In the genomic region with DNA sequence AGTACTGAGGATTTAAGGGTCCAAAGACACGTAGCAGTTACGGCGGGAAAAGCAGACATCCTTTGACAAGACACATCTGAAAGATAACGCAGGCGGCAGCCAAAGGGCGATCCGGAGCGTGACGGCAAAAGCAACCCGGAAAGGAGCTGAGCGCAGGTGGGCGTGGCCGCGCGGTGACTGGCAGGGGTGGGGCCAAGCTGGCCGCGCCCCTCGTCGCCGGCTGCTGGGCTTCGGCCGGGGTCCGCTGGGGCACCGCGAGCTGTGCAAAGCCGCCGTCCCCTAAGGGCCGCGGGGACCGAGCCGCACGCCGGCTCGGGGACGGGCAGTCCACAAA, we compare ENCODE assay signal across 8 mouse cellular contexts. TPM values are rescaled to one million over a fixed set of nuclear protein-coding genes. Genes with fewer than 3 reads are reported as not detected.
DNase-seq lines count a peak whose midpoint lies in the region; ATAC-seq and TF ChIP-seq lines count a peak whose summit lies in the region.

A gene (plus strand): TSS at position 179 of the 334 bp plus-strand sequence.

- peak; percentile 90 for DNase-seq in CH12.LX (ENCODE audit: extremely low read depth)
- peak; percentile 90 for DNase-seq in c-Kit-positive CD71-positive TER-119-positive erythroid progenitor cells, embryonic 14.5 days (ENCODE audit: low spot score)
- peak; percentile 88 for DNase-seq in heart, postnatal 0 days (ENCODE audit: low spot score)
- peak; percentile 94 to 95 for DNase-seq in kidney, postnatal 4 days
- DNase-seq in neural tube, embryonic 11.5 days (ENCODE audit: low spot score) = peak; percentile 89

- peak within 1 kb of the TSS; percentile 98 for H3K4me2 ChIP-seq in CH12.LX (ENCODE audit: insufficient read depth, low read depth, poor library complexity, severe bottlenecking)
- H3K4me2 ChIP-seq in forebrain, embryonic 13.5 days = peak within 1 kb of the TSS; percentile 87
- H3K4me2 ChIP-seq in heart, postnatal 0 days (ENCODE audit: low read depth, low read length) = peak within 1 kb of the TSS; percentile 93
- peak within 1 kb of the TSS; percentile 93 for H3K4me2 ChIP-seq in liver, embryonic 15.5 days
- peak within 1 kb of the TSS; percentile 88 for H3K4me2 ChIP-seq in neural tube, embryonic 11.5 days (ENCODE audit: low read depth)
- H3K4me2 ChIP-seq in stomach, embryonic 16.5 days (ENCODE audit: low read depth, low read length) = peak within 1 kb of the TSS; percentile 58

- WGBS in forebrain, embryonic 13.5 days = 0% methylated on average over 33 of the region's 35 CpGs
- WGBS in heart, postnatal 0 days = under 1% methylated on average over 30 of the region's 35 CpGs
- 0% methylated on average over 35 of the region's 35 CpGs for WGBS in liver, embryonic 15.5 days (ENCODE audit: insufficient replicate concordance)
- under 1% methylated on average over 32 of the region's 35 CpGs for WGBS in neural tube, embryonic 11.5 days
- under 1% methylated on average over 35 of the region's 35 CpGs for WGBS in stomach, embryonic 16.5 days

- TF ChIP-seq POLR2A in CH12.LX (IDR thresholded peaks at IDR 0.05; ENCODE audit: low read depth, low read length) = peak; percentile 79

- H3K79me2 ChIP-seq in CH12.LX (replicated peaks; ENCODE audit: control insufficient read depth, extremely low read depth, insufficient read depth, poor library complexity, severe bottlenecking) = peaks cover 4% of the 10 kb centered on the region; the same call in 1 of the 2 replicates

- H3K27ac ChIP-seq in CH12.LX (ENCODE audit: insufficient read depth, low read depth) = peak within 1 kb of the TSS; percentile 99
- peak within 1 kb of the TSS; percentile 54 for H3K27ac ChIP-seq in forebrain, embryonic 13.5 days
- peak within 1 kb of the TSS; percentile 91 for H3K27ac ChIP-seq in heart, postnatal 0 days (ENCODE audit: low read depth)
- peak within 1 kb of the TSS; percentile 93 for H3K27ac ChIP-seq in liver, embryonic 15.5 days (replicated peaks)
- H3K27ac ChIP-seq in neural tube, embryonic 11.5 days (ENCODE audit: low read depth, low read length) = peak within 1 kb of the TSS; percentile 44
- H3K27ac ChIP-seq in stomach, embryonic 16.5 days (ENCODE audit: low read length) = peak within 1 kb of the TSS; percentile 85

- ATAC-seq in forebrain, embryonic 13.5 days = peak; percentile 93
- peak; percentile 91 for ATAC-seq in heart, postnatal 0 days (ENCODE audit: insufficient read depth, low read depth)
- ATAC-seq in liver, embryonic 15.5 days (ENCODE audit: insufficient read depth) = peak; percentile 86
- peak; percentile 93 for ATAC-seq in neural tube, embryonic 11.5 days (ENCODE audit: insufficient read depth, low FRiP score, low TSS enrichment)
- ATAC-seq in stomach, embryonic 16.5 days (ENCODE audit: insufficient read depth, low FRiP score) = peak; percentile 91

- in situ Hi-C loops in CH12.LX (cut with MboI; ENCODE audit: low pct_ligation_motif_present, low pct_unique_long_range_greater_than_20kb, low sequenced_read_pairs) = loop anchor here (10.0 kb wide), 1 partner anchor 51 kb away; a partner anchor contains a TSS

- peaks cover 4 to 31% of the 10 kb centered on the region in 2 experiments; a peak in 3 of 4 replicates for H3K4me1 ChIP-seq in CH12.LX (ENCODE audit: control insufficient read depth in 1 of 2, insufficient read depth in 2 of 2)
- H3K4me1 ChIP-seq in forebrain, embryonic 13.5 days = peaks cover 12% of the 10 kb centered on the region
- H3K4me1 ChIP-seq in heart, postnatal 0 days (ENCODE audit: control insufficient read depth, insufficient read depth) = no peaks in the 10 kb centered on the region
- H3K4me1 ChIP-seq in liver, embryonic 15.5 days (replicated peaks) = peaks cover 37% of the 10 kb centered on the region
- no peaks in the 10 kb centered on the region for H3K4me1 ChIP-seq in neural tube, embryonic 11.5 days (ENCODE audit: control insufficient read depth, insufficient read depth, low read length)
- 0 out of 2 replicates have a peak, but pooled peaks cover 8% of the 10 kb centered on the region for H3K4me1 ChIP-seq in stomach, embryonic 16.5 days (ENCODE audit: control insufficient read depth, insufficient read depth, low read length)

- no peak for TF ChIP-seq CTCF in CH12.LX (conservative IDR thresholded peaks at IDR 0.05 in 1 of 2, IDR thresholded peaks at IDR 0.05 in 1 of 2; ENCODE audit: low read depth in 2 of 2, low read length in 2 of 2)
- TF ChIP-seq CTCF in heart, postnatal 0 days (IDR thresholded peaks at IDR 0.05; ENCODE audit: low read depth) = no peak

- peaks cover 24 to 34% of the 10 kb centered on the region in 2 experiments for H3K36me3 ChIP-seq in CH12.LX (replicated peaks in 1 of 2; ENCODE audit: control insufficient read depth in 1 of 2, insufficient read depth in 1 of 2, low read length in 1 of 2)
- H3K36me3 ChIP-seq in forebrain, embryonic 13.5 days (ENCODE audit: poor library complexity, severe bottlenecking) = peaks cover 15% of the 10 kb centered on the region
- H3K36me3 ChIP-seq in heart, postnatal 0 days (replicated peaks; ENCODE audit: control insufficient read depth, insufficient read depth, low read length) = peaks cover 26% of the 10 kb centered on the region
- peaks cover 34% of the 10 kb centered on the region for H3K36me3 ChIP-seq in liver, embryonic 15.5 days (replicated peaks)
- peaks cover 6% of the 10 kb centered on the region for H3K36me3 ChIP-seq in neural tube, embryonic 11.5 days (ENCODE audit: control insufficient read depth, insufficient read depth, low read length)
- peaks cover 4% of the 10 kb centered on the region for H3K36me3 ChIP-seq in stomach, embryonic 16.5 days (ENCODE audit: control insufficient read depth, insufficient read depth, low read length)

- peak within 1 kb of the TSS; percentile 68 to 96 (median 87) for H3K4me3 ChIP-seq in CH12.LX (replicated peaks in 1 of 3; ENCODE audit: low read depth in 2 of 3, low read length in 2 of 3, poor library complexity in 1 of 3)
- H3K4me3 ChIP-seq in forebrain, embryonic 13.5 days = peak within 1 kb of the TSS; percentile 70
- H3K4me3 ChIP-seq in heart, postnatal 0 days (ENCODE audit: low read depth, low read length) = peak within 1 kb of the TSS; percentile 97
- peak within 1 kb of the TSS; percentile 97 for H3K4me3 ChIP-seq in liver, embryonic 15.5 days (replicated peaks)
- peak within 1 kb of the TSS; percentile 74 for H3K4me3 ChIP-seq in neural tube, embryonic 11.5 days (ENCODE audit: low read depth, low read length)
- H3K4me3 ChIP-seq in stomach, embryonic 16.5 days (replicated peaks; ENCODE audit: low read length) = peak within 1 kb of the TSS; percentile 80

- H3K9me3 ChIP-seq in CH12.LX (replicated peaks; ENCODE audit: low read length) = no peaks in the 10 kb centered on the region
- no peaks in the 10 kb centered on the region for H3K9me3 ChIP-seq in forebrain, embryonic 13.5 days (replicated peaks)
- no peaks in the 10 kb centered on the region for H3K9me3 ChIP-seq in heart, postnatal 0 days (replicated peaks; ENCODE audit: control insufficient read depth, low read length)
- no peaks in the 10 kb centered on the region for H3K9me3 ChIP-seq in liver, embryonic 15.5 days (replicated peaks)
- H3K9me3 ChIP-seq in neural tube, embryonic 11.5 days (ENCODE audit: control insufficient read depth, low read length) = no peaks in the 10 kb centered on the region
- H3K9me3 ChIP-seq in stomach, embryonic 16.5 days (replicated peaks; ENCODE audit: control insufficient read depth, low read length) = no peaks in the 10 kb centered on the region

- H3K9ac ChIP-seq in CH12.LX (ENCODE audit: insufficient read depth, low read depth) = peak within 1 kb of the TSS; percentile 89
- H3K9ac ChIP-seq in forebrain, embryonic 13.5 days = peak within 1 kb of the TSS; percentile 82
- peak within 1 kb of the TSS; percentile 93 for H3K9ac ChIP-seq in heart, postnatal 0 days (replicated peaks; ENCODE audit: low read depth, low read length)
- H3K9ac ChIP-seq in liver, embryonic 15.5 days = peak within 1 kb of the TSS; percentile 93
- peak within 1 kb of the TSS; percentile 77 for H3K9ac ChIP-seq in neural tube, embryonic 11.5 days (ENCODE audit: low read length)
- peak within 1 kb of the TSS; percentile 87 for H3K9ac ChIP-seq in stomach, embryonic 16.5 days (ENCODE audit: low read length)

- TF ChIP-seq EP300 in CH12.LX (IDR thresholded peaks at IDR 0.05; ENCODE audit: low read length) = no peak
- TF ChIP-seq EP300 in heart, postnatal 0 days (IDR thresholded peaks at IDR 0.05; ENCODE audit: low read depth) = 0 out of 2 replicates have a peak, but pooled peaks have one; percentile 6

- H3K27me3 ChIP-seq in CH12.LX (replicated peaks) = no peaks in the 10 kb centered on the region
- H3K27me3 ChIP-seq in forebrain, embryonic 13.5 days = no peaks in the 10 kb centered on the region
- no peaks in the 10 kb centered on the region for H3K27me3 ChIP-seq in heart, postnatal 0 days (ENCODE audit: control insufficient read depth, insufficient read depth, low read length)
- no peaks in the 10 kb centered on the region for H3K27me3 ChIP-seq in liver, embryonic 15.5 days
- no peaks in the 10 kb centered on the region for H3K27me3 ChIP-seq in neural tube, embryonic 11.5 days (ENCODE audit: control insufficient read depth, insufficient read depth, low read length)
- H3K27me3 ChIP-seq in stomach, embryonic 16.5 days (ENCODE audit: control insufficient read depth, insufficient read depth, low read length) = no peaks in the 10 kb centered on the region

- no peak for TF ChIP-seq RAD21 in CH12.LX (IDR thresholded peaks at IDR 0.05; ENCODE audit: low read depth, low read length)

- dilution Hi-C loops in CH12.LX (cut with MboI; ENCODE audit: extremely low pct_ligation_motif_present, extremely low pct_unique_long_range_greater_than_20kb, low sequenced_read_pairs) = no loop called here

TF ChIP-seq in CH12.LX, 34 proteins besides CTCF, POLR2A, EP300 and RAD21 (continues in another document):
- peak; percentile 57; the same call in 1 of the 2 replicates for TF ChIP-seq ZMIZ1 (IDR thresholded peaks at IDR 0.05; ENCODE audit: low read depth, low read length)
- peak; percentile 75 for TF ChIP-seq TBP (conservative IDR thresholded peaks at IDR 0.05; ENCODE audit: low read depth, low read length)
- TF ChIP-seq NRF1 (IDR thresholded peaks at IDR 0.05; ENCODE audit: low read depth, low read length) = 0 out of 2 replicates have a peak, but pooled peaks have one; percentile 39
- peak; percentile 40; the same call in 1 of the 2 replicates for TF ChIP-seq TCF12 (IDR thresholded peaks at IDR 0.05; ENCODE audit: low read depth, low read length)
- no peak for TF ChIP-seq SMC3 (IDR thresholded peaks at IDR 0.05; ENCODE audit: low read depth, low read length)

RNA-seq across cellular contexts. Expression of the gene that starts here (rescaled TPM):
- total RNA-seq in CH12.LX (2012; rRNA removed) (51.4 and 60.0 TPM in 2 replicates), CH12.LX (2014; rRNA removed) (27.9 and 28.7 TPM in 2 replicates)
- 64.1 and 79.8 TPM in 2 replicates for polyA plus RNA-seq in CH12.LX (2012; ENCODE audit: insufficient read length, low read depth)
- 19.9 and 24.4 TPM in 2 replicates for polyA plus RNA-seq in forebrain, embryonic 13.5 days (2015; fragmentation: Nextera tagmentation; extraction: Ambion mirVana)
- total RNA-seq in heart, postnatal 0 days (2014; rRNA removed; ENCODE audit: low replicate concordance) = 81.5 and 110 TPM in 2 replicates
- 47.8 and 54.4 TPM in 2 replicates for polyA plus RNA-seq in heart, postnatal 0 days (2015; fragmentation: Nextera tagmentation; extraction: Ambion mirVana)
- polyA plus RNA-seq in liver, embryonic 15.5 days (2015; fragmentation: Nextera tagmentation; extraction: Ambion mirVana) = 21.2 and 23.0 TPM in 2 replicates
- 24.5 and 26.6 TPM in 2 replicates for polyA plus RNA-seq in neural tube, embryonic 11.5 days (2014; fragmentation: Nextera tagmentation; extraction: Ambion mirVana)
- polyA plus RNA-seq in stomach, embryonic 16.5 days (2015; fragmentation: Nextera tagmentation; extraction: Ambion mirVana) = 39.6 and 40.3 TPM in 2 replicates

Comparison
In these comparisons a context has a peak if more than half of its experiments do, and no peak if none do; other contexts are left out.
1. Peak in every context shown above with its lines: DNase-seq, ATAC-seq, H3K4me3 ChIP-seq and H3K27ac ChIP-seq.
2. H3K27ac ChIP-seq: peak in every context shown above with its lines; median percentile 99 in CH12.LX; 93 in liver, embryonic 15.5 days; 91 in heart, postnatal 0 days; 85 in stomach, embryonic 16.5 days; 54 in forebrain, embryonic 13.5 days; 44 in neural tube, embryonic 11.5 days.